Mouse (Mus musculus) embryonic stem cell, embryonic (primary cell): Measurements from ENCODE around the gene Atp1b3.

Experiments
- CTCF ChIA-PET, 4 experiments: fragments of 300-600 bp in 2 of 4; fragments of 350-600 bp in 2 of 4; sonication (Branson Sonifier 250); formaldehyde crosslinking; loops; one replicate each; lab custom pipeline; 2022; ENCODE audit warnings: inconsistent platforms in 2 of 4; lab: Charles Lee
- POLR2A ChIA-PET, 4 experiments: fragments of 300-600 bp in 2 of 4; fragments of 350-600 bp in 2 of 4; sonication (Branson Sonifier 250); formaldehyde crosslinking; loops; one replicate each; lab custom pipeline; 2022; ENCODE audit warnings: antibody characterized with exemption in 4 of 4, inconsistent platforms in 1 of 4; lab: Charles Lee

The Atp1b3 gene

GRCm38 (mm10) chr9:96324502-96324901 is 39.7 kb downstream of the Atp1b3 start:
- POLR2A ChIA-PET, result interaction anchor here in 2 of 4 experiments (1.3 to 3.0 kb wide), 4 partner anchors 11 to 88 kb away, joined by 3 to 10 read pairs (median 5); no protein-coding TSS in a partner anchor
- CTCF ChIA-PET, result interaction anchor here in 3 of 4 experiments (0.5 to 0.6 kb wide), 3 partner anchors 78 to 200 kb away, joined by 3 to 4 read pairs (median 3); no protein-coding TSS in a partner anchor

- CTCF ChIA-PET, result interaction anchor here in 2 of 4 experiments (0.6 to 1.2 kb wide), 2 partner anchors 15 to 28 kb away, joined by 3 to 4 read pairs; no protein-coding TSS in a partner anchor
- POLR2A ChIA-PET, result interaction anchor here in 2 of 4 experiments (0.7 to 3.0 kb wide), 7 partner anchors 9 to 236 kb away, joined by 3 to 10 read pairs (median 3); no protein-coding TSS in a partner anchor
These were observed 41.7 kb downstream of the Atp1b3 start for GRCm38 (mm10) chr9:96322411-96323152.

GRCm38 (mm10) chr9:96320551-96320980 is 43.7 kb downstream of the Atp1b3 start:
- POLR2A ChIA-PET, result interaction anchor here in 2 of 4 experiments (1.2 to 1.4 kb wide), 2 partner anchors 33 to 75 kb away, joined by 3 to 4 read pairs; no protein-coding TSS in a partner anchor
- CTCF ChIA-PET, result interaction anchor here in 1 of 4 experiments (0.6 kb wide), 1 partner anchor 1568 kb away, joined by 4 read pairs; no protein-coding TSS in a partner anchor

GRCm38 (mm10) chr9:96319333-96319732 is 44.9 kb downstream of the Atp1b3 start:
- ChIA-PET CTCF (interaction anchor here in 1 of 4 experiments (0.5 kb wide), 1 partner anchor 60 kb away, joined by 7 read pairs; no protein-coding TSS in a partner anchor), POLR2A (interaction anchor here in 1 of 4 experiments (0.7 kb wide), 1 partner anchor 14 kb away, joined by 3 read pairs; no protein-coding TSS in a partner anchor)

GRCm38 (mm10) chr9:96312074-96312473 is 52.2 kb downstream of the Atp1b3 start:
- CTCF ChIA-PET, result interaction anchor here in 1 of 4 experiments (0.6 kb wide), 1 partner anchor 577 kb away, joined by 3 read pairs; no protein-coding TSS in a partner anchor
- POLR2A ChIA-PET, result interaction anchor here in 2 of 4 experiments (0.6 to 0.7 kb wide), 2 partner anchors 37 to 223 kb away, joined by 4 to 5 read pairs; no protein-coding TSS in a partner anchor

- CTCF ChIA-PET, result interaction anchor here in 3 of 4 experiments (0.6 to 1.4 kb wide), 3 partner anchors 10 to 46 kb away, joined by 3 read pairs; no protein-coding TSS in a partner anchor
These were observed 55.4 kb downstream of the Atp1b3 start for GRCm38 (mm10) chr9:96308816-96309215.

GRCm38 (mm10) chr9:96299324-96300008 is 64.8 kb downstream of the Atp1b3 start:
- POLR2A ChIA-PET, result interaction anchor here in 1 of 4 experiments (1.0 to 3.5 kb wide), 3 partner anchors 9 to 40 kb away, joined by 3 to 18 read pairs (median 3); no protein-coding TSS in a partner anchor
- CTCF ChIA-PET, result no interaction called here

More at GRCm38 (mm10) chr9:96308816-96309215, 55.4 kb downstream of the Atp1b3 start:
- POLR2A ChIA-PET, result interaction anchor here in 3 of 4 experiments (0.6 to 3.0 kb wide), 7 partner anchors 10 to 509 kb away, joined by 3 to 18 read pairs (median 3); no protein-coding TSS in a partner anchor

GRCm38 (mm10) chr9:96292144-96292543 is 72.1 kb downstream of the Atp1b3 start:
- ChIA-PET POLR2A (interaction anchor here in 1 of 4 experiments (1.1 kb wide), 1 partner anchor 129 kb away, joined by 3 read pairs; no protein-coding TSS in a partner anchor), CTCF (interaction anchor here in 1 of 4 experiments (0.9 kb wide), 1 partner anchor 158 kb away, joined by 3 read pairs; no protein-coding TSS in a partner anchor)

- ChIA-PET POLR2A (interaction anchor here in 1 of 4 experiments (1.2 kb wide), 1 partner anchor 15 kb away, joined by 3 read pairs; no protein-coding TSS in a partner anchor), CTCF (interaction anchor here in 1 of 4 experiments (0.6 kb wide), 1 partner anchor 12 kb away, joined by 6 read pairs; no protein-coding TSS in a partner anchor)
These were observed 79.3 kb downstream of the Atp1b3 start for GRCm38 (mm10) chr9:96284916-96285315.
